9 mouse cellular contexts compared by ENCODE assay signal in the genomic region with DNA sequence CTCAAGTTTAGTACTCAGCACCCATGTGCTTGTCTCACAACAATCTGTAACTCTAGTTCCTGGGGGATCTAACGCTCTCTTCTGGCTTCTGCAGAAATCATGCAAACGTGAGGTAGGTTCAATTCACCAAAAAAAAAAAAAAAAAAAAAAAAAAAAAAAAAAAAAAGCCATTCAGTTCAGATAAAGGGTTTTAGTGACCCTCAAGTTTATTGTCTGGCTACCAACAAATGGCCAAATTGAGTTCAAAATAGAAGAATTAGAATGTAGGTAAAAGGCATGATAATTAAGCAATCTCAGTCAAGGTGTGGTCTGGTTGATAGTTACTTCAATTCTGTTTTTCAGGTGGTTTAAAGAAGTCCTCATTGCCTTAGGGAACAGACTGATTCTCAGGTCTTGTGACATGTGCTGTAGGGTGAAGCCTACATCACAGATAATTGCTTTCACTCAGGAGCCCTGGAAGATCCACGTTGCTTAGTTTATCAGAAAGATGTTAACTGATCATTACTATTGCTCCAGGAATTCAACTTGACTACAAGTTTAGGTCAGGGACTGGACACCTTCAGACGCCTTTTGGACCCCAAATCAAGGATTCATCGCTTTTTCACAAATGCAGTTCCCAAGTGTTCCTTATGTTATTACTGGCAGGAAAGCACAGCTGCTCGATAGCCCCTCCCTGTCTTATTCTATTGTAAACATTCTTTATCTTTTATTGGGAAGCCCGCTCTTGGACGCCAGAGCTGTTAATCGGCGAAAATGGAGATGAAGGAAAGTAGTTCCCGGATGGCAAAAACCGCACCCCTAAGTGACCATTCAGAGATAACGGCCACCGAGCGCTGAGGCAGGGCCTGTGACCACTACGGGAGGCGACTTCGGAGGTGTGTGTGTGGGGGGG. TPM values are rescaled to one million over a fixed set of nuclear protein-coding genes. Genes with fewer than 3 reads are reported as not detected.
A peak's percentile ranks its signal among the peaks of the same experiment; 100 is the strongest.
DNase-seq lines count a peak whose midpoint lies in the region; ATAC-seq and TF ChIP-seq lines count a peak whose summit lies in the region.
"Had no signal": no experiment of that assay in that cellular context is flagged by ENCODE, and none has a peak within 500 bp of the region (broad histone marks: within the 10 kb centered on the region; RNA-seq: fewer than 3 reads in every experiment).

No protein-coding gene starts in this region.

- peaks cover 6% of the 10 kb centered on the region; the same call in 1 of the 2 replicates for H3K36me3 ChIP-seq in heart, embryonic 16.5 days (ENCODE audit: control insufficient read depth, insufficient read depth)
- peaks cover 29% of the 10 kb centered on the region for H3K36me3 ChIP-seq in G1E (replicated peaks)
- H3K36me3 ChIP-seq in forebrain, embryonic 15.5 days: no peaks in the 10 kb centered on the region
- no peaks in the 10 kb centered on the region for H3K36me3 ChIP-seq in liver, postnatal 0 days (replicated peaks; ENCODE audit: insufficient read depth, low read length)

- intact Hi-C loops in heart, postnatal 10 days (cut with DNase I): loop anchor here (2.0 kb wide), 2 partner anchors 42 to 60 kb away; partner anchors contain the start of gene Ctbp1

- WGBS in heart, embryonic 16.5 days: 23% methylated on average over 18 of the region's 18 CpGs
- 23% methylated on average over 18 of the region's 18 CpGs for WGBS in forebrain, embryonic 15.5 days
- 22% methylated on average over 18 of the region's 18 CpGs for WGBS in liver, postnatal 0 days (ENCODE audit: insufficient replicate concordance)

- peak overlapping the region; percentile 80 for H3K4me3 ChIP-seq in heart, embryonic 16.5 days (ENCODE audit: low read length)
- H3K4me3 ChIP-seq in G1E (ENCODE audit: low read depth, low read length): peak overlapping the region; percentile 93
- peak overlapping the region; percentile 100 for H3K4me3 ChIP-seq in forebrain, embryonic 15.5 days
- peak overlapping the region; percentile 100 for H3K4me3 ChIP-seq in liver, postnatal 0 days (ENCODE audit: low read depth, low read length)

- H3K4me1 ChIP-seq in heart, embryonic 16.5 days (ENCODE audit: control insufficient read depth, insufficient read depth, low read length): peaks cover 16% of the 10 kb centered on the region
- H3K4me1 ChIP-seq in G1E (ENCODE audit: insufficient read depth, low read depth, low read length): peaks cover 35% of the 10 kb centered on the region
- H3K4me1 ChIP-seq in forebrain, embryonic 15.5 days: peaks cover 28% of the 10 kb centered on the region
- peaks cover 10% of the 10 kb centered on the region for H3K4me1 ChIP-seq in liver, postnatal 0 days (ENCODE audit: insufficient read depth)

- H3K4me2 ChIP-seq in heart, embryonic 16.5 days (ENCODE audit: low read depth, low read length): peak overlapping the region; percentile 73
- peak overlapping the region; percentile 74 for H3K4me2 ChIP-seq in forebrain, embryonic 15.5 days (replicated peaks)
- H3K4me2 ChIP-seq in liver, postnatal 0 days (ENCODE audit: low read depth, low read length): peak overlapping the region; percentile 78

- H3K27me3 ChIP-seq in heart, embryonic 16.5 days (ENCODE audit: control insufficient read depth, insufficient read depth, low read length): no peaks in the 10 kb centered on the region
- H3K27me3 ChIP-seq in G1E (ENCODE audit: insufficient read depth, low read length): no peaks in the 10 kb centered on the region
- no peaks in the 10 kb centered on the region for H3K27me3 ChIP-seq in forebrain, embryonic 15.5 days
- no peaks in the 10 kb centered on the region for H3K27me3 ChIP-seq in liver, postnatal 0 days (ENCODE audit: insufficient read depth, low read length)
- H3K27me3 ChIP-seq: Patski had no signal

- peaks cover 4% of the 10 kb centered on the region; the same call in 1 of the 2 replicates for H3K9me3 ChIP-seq in heart, embryonic 16.5 days (replicated peaks; ENCODE audit: control insufficient read depth, low read length)
- H3K9me3 ChIP-seq in G1E (replicated peaks): peaks cover 14% of the 10 kb centered on the region
- no peaks in the 10 kb centered on the region for H3K9me3 ChIP-seq in forebrain, embryonic 15.5 days
- no peaks in the 10 kb centered on the region for H3K9me3 ChIP-seq in liver, postnatal 0 days (ENCODE audit: low read length)

- no peak for DNase-seq in heart, postnatal 10 days
- peak; percentile 18 for DNase-seq in G1E (ENCODE audit: low spot score)
- no peak for DNase-seq in liver, postnatal 0 days
- no peak for DNase-seq in adipocyte (ENCODE audit: low spot score)
- DNase-seq in adrenal gland, postnatal 4 days (ENCODE audit: low spot score in 2 of 2): no peak
- DNase-seq in right cerebral cortex, postnatal 14 days: no peak

- no peak for TF ChIP-seq CTCF in G1E (IDR thresholded peaks at IDR 0.05; ENCODE audit: low read depth, low read length)
- no peak for TF ChIP-seq CTCF in liver, postnatal 0 days (IDR thresholded peaks at IDR 0.05; ENCODE audit: low read depth)

- peak overlapping the region; percentile 86 for H3K27ac ChIP-seq in heart, embryonic 16.5 days (ENCODE audit: low read length)
- H3K27ac ChIP-seq in forebrain, embryonic 15.5 days (replicated peaks): peak overlapping the region; percentile 89
- peak overlapping the region; percentile 73 for H3K27ac ChIP-seq in liver, postnatal 0 days (ENCODE audit: low read depth)

- TF ChIP-seq EP300 in liver, postnatal 0 days (IDR thresholded peaks at IDR 0.05; ENCODE audit: low read depth): no peak

- no peak; the same call in 1 of the 2 replicates for ATAC-seq in heart, embryonic 16.5 days (replicated peaks; ENCODE audit: extremely low read depth, insufficient read depth, low FRiP score)
- no peak for ATAC-seq in G1E (ENCODE audit: extremely low read depth, insufficient number of reproducible peaks, low FRiP score, poor library complexity, severe bottlenecking)
- no peak for ATAC-seq in forebrain, embryonic 15.5 days (replicated peaks)
- ATAC-seq in liver, postnatal 0 days: no peak

- H3K9ac ChIP-seq in heart, embryonic 16.5 days (ENCODE audit: low read length): peak overlapping the region; percentile 77
- peak overlapping the region; percentile 76 for H3K9ac ChIP-seq in forebrain, embryonic 15.5 days (replicated peaks)
- H3K9ac ChIP-seq in liver, postnatal 0 days (replicated peaks): peak overlapping the region; percentile 59

RNA-seq across cellular contexts. Expression of gene Maea, which starts 0.7 kb away (rescaled TPM):
- 144 and 145 TPM in 2 replicates for polyA plus RNA-seq in heart, embryonic 16.5 days (2015; fragmentation: Nextera tagmentation; extraction: Ambion mirVana)
- 100 to 1,000 TPM; 125 to 126 TPM for total RNA-seq in heart, postnatal 10 days (2021)
- total RNA-seq in G1E (2014; fragmentation: Nextera tagmentation) (41.7 and 42.7 TPM in 2 replicates), G1E (2017) (264 and 288 TPM in 2 replicates)
- polyA plus RNA-seq in G1E (2012): 73.0 and 106 TPM in 2 replicates
- 101 and 107 TPM in 2 replicates for polyA plus RNA-seq in forebrain, embryonic 15.5 days (2015; fragmentation: Nextera tagmentation; extraction: Ambion mirVana)
- 38.0 and 41.5 TPM in 2 replicates for polyA plus RNA-seq in liver, postnatal 0 days (2015; fragmentation: Nextera tagmentation; extraction: Ambion mirVana)
- 100 to 1,000 TPM; 110 to 114 TPM for total RNA-seq in adrenal gland, postnatal 4 days (2021)

RNA-seq across cellular contexts. Expression of gene Uvssa, which starts 43.7 kb away (rescaled TPM):
- 4.2 and 4.7 TPM in 2 replicates for polyA plus RNA-seq in heart, embryonic 16.5 days (2015; fragmentation: Nextera tagmentation; extraction: Ambion mirVana)
- 1 to 10 TPM; 6.0 to 6.6 TPM for total RNA-seq in heart, postnatal 10 days (2021)
- total RNA-seq in G1E (2014; fragmentation: Nextera tagmentation): 21.5 and 23.9 TPM in 2 replicates
- 7.1 and 7.5 TPM in 2 replicates for total RNA-seq in G1E (2017)
- 1.4 and 1.9 TPM in 2 replicates for polyA plus RNA-seq in G1E (2012)
- polyA plus RNA-seq in forebrain, embryonic 15.5 days (2015; fragmentation: Nextera tagmentation; extraction: Ambion mirVana): 8.5 and 8.8 TPM in 2 replicates
- polyA plus RNA-seq in liver, postnatal 0 days (2015; fragmentation: Nextera tagmentation; extraction: Ambion mirVana): 2.5 and 3.1 TPM in 2 replicates
- total RNA-seq in adrenal gland, postnatal 4 days (2021): 10 to 100 TPM; 16.7 to 17.9 TPM

RNA-seq across cellular contexts. Expression of gene Ctbp1, which starts 59.8 kb away (rescaled TPM):
- 228 and 234 TPM in 2 replicates for polyA plus RNA-seq in heart, embryonic 16.5 days (2015; fragmentation: Nextera tagmentation; extraction: Ambion mirVana)
- total RNA-seq in heart, postnatal 10 days (2021): 100 to 1,000 TPM; 236 to 245 TPM
- total RNA-seq in G1E (2014; fragmentation: Nextera tagmentation) (126 and 164 TPM in 2 replicates), G1E (2017) (144 and 146 TPM in 2 replicates)
- 256 and 297 TPM in 2 replicates for polyA plus RNA-seq in G1E (2012)
- 534 and 562 TPM in 2 replicates for polyA plus RNA-seq in forebrain, embryonic 15.5 days (2015; fragmentation: Nextera tagmentation; extraction: Ambion mirVana)
- 91.1 and 93.8 TPM in 2 replicates for polyA plus RNA-seq in liver, postnatal 0 days (2015; fragmentation: Nextera tagmentation; extraction: Ambion mirVana)
- total RNA-seq in adrenal gland, postnatal 4 days (2021): 100 to 1,000 TPM; 248 to 269 TPM
